Mouse (Mus musculus) CH12.LX (cell line): ENCODE measurements around the gene Rsph9.

Experiments used
- CHD2 ChIP-seq: IDR thresholded peaks from 2 replicates; pipeline ENCODE4 v1.6.1; 2011; ENCODE audit warnings: low read length, improper control_type of control experiment
- CTCF ChIP-seq, 2 experiments: IDR thresholded peaks in 1 of 2; conservative IDR thresholded peaks in 1 of 2; 2 replicates each; pipeline ENCODE4 v1.5.1; 2011 to 2012; ENCODE audit warnings: low read depth in 2 of 2, low read length in 2 of 2, improper control_type of control experiment in 1 of 2, inconsistent platforms in 1 of 2, mild to moderate bottlenecking in 1 of 2, moderate library complexity in 1 of 2
- ELF1 ChIP-seq: IDR thresholded peaks from 2 replicates; pipeline ENCODE4 v1.6.1; 2014; ENCODE audit warnings: low read depth, mild to moderate bottlenecking, inconsistent platforms, low read length, improper control_type of control experiment
- JUND ChIP-seq: conservative IDR thresholded peaks from 2 replicates; pipeline ENCODE4 v1.6.1; 2011; ENCODE audit warnings: low read depth, low read length, improper control_type of control experiment
- MAFK ChIP-seq: IDR thresholded peaks from 2 replicates; pipeline ENCODE4 v1.6.1; 2011; ENCODE audit warnings: low read length, improper control_type of control experiment; ENCODE audit not compliant: insufficient replicate concordance
- MXI1 ChIP-seq: IDR thresholded peaks from 2 replicates; pipeline ENCODE4 v1.6.1; 2011; ENCODE audit warnings: mild to moderate bottlenecking, low read depth, low read length, improper control_type of control experiment
- POLR2A ChIP-seq: IDR thresholded peaks from 2 replicates; pipeline ENCODE4 v1.6.1; 2011; ENCODE audit warnings: low read depth, mild to moderate bottlenecking, improper control_type of control experiment, low read length
- RCOR1 ChIP-seq: conservative IDR thresholded peaks from 2 replicates; pipeline ENCODE4 v1.6.1; 2012; ENCODE audit warnings: low read depth, mild to moderate bottlenecking, inconsistent platforms, low read length, improper control_type of control experiment
- ZKSCAN1 ChIP-seq: IDR thresholded peaks from 2 replicates; pipeline ENCODE4 v1.6.1; 2012; ENCODE audit warnings: low read depth, inconsistent platforms, low read length, improper control_type of control experiment, borderline replicate concordance
- ZNF384 ChIP-seq: IDR thresholded peaks from 2 replicates; pipeline ENCODE4 v1.6.1; 2012; ENCODE audit warnings: low read depth, low read length, improper control_type of control experiment, inconsistent platforms

DNA sequence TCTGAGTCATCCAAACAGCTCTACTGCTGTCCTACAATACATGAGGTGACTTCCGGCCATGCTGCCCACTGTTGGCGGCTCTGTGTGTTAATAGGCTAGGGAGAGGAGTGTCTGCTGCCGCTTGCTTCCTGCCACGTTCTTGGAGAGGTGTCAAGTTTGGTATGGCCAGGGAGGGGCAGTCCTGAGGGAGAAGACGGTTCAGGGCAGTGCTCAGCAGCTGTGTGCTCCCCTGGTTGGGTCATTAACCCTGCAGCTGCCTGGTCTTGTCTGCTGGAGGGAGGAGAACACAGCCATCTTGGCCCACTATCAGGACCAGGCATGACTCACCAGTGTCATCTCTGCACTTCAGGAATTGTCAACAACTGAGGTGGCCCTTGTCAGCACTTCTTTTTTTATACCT lies 24.3 kb upstream of the Rsph9 start:
- TF ChIP-seq POLR2A (no peak), MXI1 (no peak), JUND (no peak), CTCF (conservative IDR thresholded peaks at IDR 0.05 in 1 of 2, IDR thresholded peaks at IDR 0.05 in 1 of 2; ENCODE audit: low read depth in 2 of 2, low read length in 2 of 2) (no peak), ZKSCAN1 (no peak), RCOR1 (no peak), ELF1 (no peak), MAFK (no peak), CHD2 (no peak), ZNF384 (no peak)
